Mouse (Mus musculus) hindbrain, embryonic 15.5 days (tissue): ENCODE results near the gene Gm28043. TPM values are rescaled to one million over a fixed set of nuclear protein-coding genes. Genes with fewer than 3 reads are reported as not detected.
A peak's percentile ranks its signal among the peaks of the same experiment; 100 is the strongest.

Source experiments
- ATAC-seq: fragments of 200-750 bp; cut with Nextera tagmentation; 2 replicates; pipeline ENCODE4 v1.8.0; 2017; ENCODE audit warnings: low read depth, moderate number of reproducible peaks, moderate TSS enrichment; ENCODE audit not compliant: low FRiP score
- H3K27ac ChIP-seq: fragments of 300-500 bp; sonication (generic); replicated peaks from 2 replicates; pipeline ENCODE4 v1.5.1; 2015; ENCODE audit warnings: mild to moderate bottlenecking, inconsistent platforms
- H3K27me3 ChIP-seq: fragments of 300-500 bp; sonication (generic); 2 replicates; pipeline ENCODE4 v1.6.1; 2015; ENCODE audit warnings: control low read depth, inconsistent platforms
- H3K36me3 ChIP-seq: fragments of 300-500 bp; sonication (generic); 2 replicates; pipeline ENCODE4 v1.6.1; 2015; ENCODE audit warnings: control low read depth, inconsistent platforms
- H3K4me1 ChIP-seq: fragments of 300-500 bp; sonication (generic); replicated peaks from 2 replicates; pipeline ENCODE4 v1.6.1; 2015; ENCODE audit warnings: control low read depth, inconsistent platforms
- H3K4me2 ChIP-seq: fragments of 300-500 bp; sonication (generic); 2 replicates; pipeline ENCODE4 v1.6.1; 2015; ENCODE audit warnings: moderate library complexity, mild to moderate bottlenecking, inconsistent platforms
- H3K4me3 ChIP-seq: fragments of 300-500 bp; sonication (generic); 2 replicates; pipeline ENCODE4 v1.5.1; 2015; ENCODE audit warnings: mild to moderate bottlenecking, inconsistent platforms
- H3K9ac ChIP-seq: fragments of 300-500 bp; sonication (generic); 2 replicates; pipeline ENCODE4 v1.6.1; 2015; ENCODE audit warnings: inconsistent platforms
- H3K9me3 ChIP-seq: fragments of 300-500 bp; sonication (generic); 2 replicates; pipeline ENCODE4 v1.6.1; 2016; ENCODE audit warnings: control low read depth, inconsistent platforms
- WGBS: fragments of 180-500 bp; shearing (Covaris S2); methylation state at CpG from one replicate; pipeline ENCODE4 v1.1.7; 2015; 5-methylcytosine and 5-hydroxymethylcytosine counted together
- polyA plus RNA-seq: library from polyadenylated mRNA; unstranded; fragments of >200 nt; fragmentation: Nextera tagmentation; extraction: Ambion mirVana; gene quantifications from 2 replicates; pipeline ENCODE4 v1.2.1, GENCODE M21; 2015

The Gm28043 gene
- polyA plus RNA-seq: 2.4 and 3.3 TPM in 2 replicates

- H3K36me3 ChIP-seq: peaks cover 3% of the 10 kb centered on the region
- peaks cover 32% of the 10 kb centered on the region for H3K4me1 ChIP-seq
- H3K9me3 ChIP-seq: no peaks in the 10 kb centered on the region
- peak within 1 kb of the TSS; percentile 86 for H3K27ac ChIP-seq
- peak; percentile 92 for ATAC-seq
- peak within 1 kb of the TSS; percentile 75 for H3K9ac ChIP-seq
- WGBS: 2% methylated on average over 51 of the region's 52 CpGs
- peak within 1 kb of the TSS; percentile 73 for H3K4me2 ChIP-seq
- peak within 1 kb of the TSS; percentile 71 for H3K4me3 ChIP-seq
- no peaks in the 10 kb centered on the region for H3K27me3 ChIP-seq
These were observed at the start of gene Gm28043, which contains the start of gene Rnf8 for GRCm38 (mm10) chr17:29614115-29615023. TSS of gene Gm28043 (plus strand) at chr17:29614876. TSS of gene Rnf8 (plus strand) at chr17:29614790.

GRCm38 (mm10) chr17:29565521-29565920, 49.2 kb upstream of the Gm28043 start:
- ATAC-seq: no peak
- Histone ChIP-seq H3K9me3 (no peaks in the 10 kb centered on the region), H3K4me1 (no peaks in the 10 kb centered on the region), H3K27ac (no peak overlapping the region), H3K27me3 (no peaks in the 10 kb centered on the region), H3K36me3 (peaks cover 5% of the 10 kb centered on the region; the same call in 1 of the 2 replicates), H3K9ac (no peak overlapping the region), H3K4me2 (no peak overlapping the region), H3K4me3 (no peak overlapping the region)
- WGBS: 98% methylated on average over 5 of the region's 5 CpGs

- Histone ChIP-seq H3K4me1 (no peaks in the 10 kb centered on the region), H3K4me3 (no peak overlapping the region), H3K36me3 (peaks cover 28% of the 10 kb centered on the region), H3K9me3 (no peaks in the 10 kb centered on the region), H3K27me3 (no peaks in the 10 kb centered on the region), H3K27ac (no peak overlapping the region), H3K9ac (no peak overlapping the region), H3K4me2 (no peak overlapping the region)
- ATAC-seq: no peak
- WGBS: 92% methylated on average over 15 of the region's 15 CpGs
These were observed 46.2 kb upstream of the Gm28043 start for GRCm38 (mm10) chr17:29568435-29568834.

- Histone ChIP-seq H3K36me3 (peaks cover 28% of the 10 kb centered on the region), H3K27ac (no peak overlapping the region), H3K4me2 (no peak overlapping the region), H3K27me3 (no peaks in the 10 kb centered on the region), H3K9me3 (no peaks in the 10 kb centered on the region), H3K4me1 (no peaks in the 10 kb centered on the region), H3K9ac (no peak overlapping the region), H3K4me3 (no peak overlapping the region)
- WGBS: 69% methylated on average over 6 of the region's 6 CpGs
- ATAC-seq: no peak
These were observed 44.8 kb upstream of the Gm28043 start for GRCm38 (mm10) chr17:29569831-29570230.

- Histone ChIP-seq H3K4me2 (no peak overlapping the region), H3K4me3 (no peak overlapping the region), H3K27ac (no peak overlapping the region), H3K36me3 (peaks cover 47% of the 10 kb centered on the region), H3K9ac (no peak overlapping the region), H3K9me3 (no peaks in the 10 kb centered on the region), H3K27me3 (no peaks in the 10 kb centered on the region), H3K4me1 (no peaks in the 10 kb centered on the region)
- WGBS: 92% methylated on average over 4 of the region's 4 CpGs
- ATAC-seq: no peak
These were observed 35.0 kb upstream of the Gm28043 start for GRCm38 (mm10) chr17:29579579-29580126.

GRCm38 (mm10) chr17:29583569-29583968, 31.1 kb upstream of the Gm28043 start:
- Histone ChIP-seq H3K4me3 (no peak overlapping the region), H3K4me2 (no peak overlapping the region), H3K9ac (no peak overlapping the region), H3K36me3 (peaks cover 15% of the 10 kb centered on the region), H3K9me3 (no peaks in the 10 kb centered on the region), H3K4me1 (peaks cover 2% of the 10 kb centered on the region), H3K27me3 (no peaks in the 10 kb centered on the region), H3K27ac (no peak overlapping the region)
- ATAC-seq: no peak
- WGBS: 89% methylated on average over 5 of the region's 5 CpGs

GRCm38 (mm10) chr17:29584306-29584705, 30.4 kb upstream of the Gm28043 start:
- Histone ChIP-seq H3K27ac (no peak overlapping the region), H3K9ac (no peak overlapping the region), H3K4me1 (peaks cover 9% of the 10 kb centered on the region), H3K9me3 (no peaks in the 10 kb centered on the region), H3K4me2 (no peak overlapping the region), H3K36me3 (peaks cover 9% of the 10 kb centered on the region), H3K4me3 (no peak overlapping the region), H3K27me3 (no peaks in the 10 kb centered on the region)
- 84% methylated on average over 5 of the region's 5 CpGs for WGBS
- ATAC-seq: no peak

GRCm38 (mm10) chr17:29584737-29585136, 29.9 kb upstream of the Gm28043 start:
- ATAC-seq: no peak
- Histone ChIP-seq H3K9ac (no peak overlapping the region), H3K4me2 (no peak overlapping the region), H3K27me3 (no peaks in the 10 kb centered on the region), H3K4me1 (peaks cover 13% of the 10 kb centered on the region), H3K27ac (no peak overlapping the region), H3K36me3 (peaks cover 9% of the 10 kb centered on the region), H3K4me3 (no peak overlapping the region), H3K9me3 (no peaks in the 10 kb centered on the region)
- WGBS: 58% methylated on average over 3 of the region's 3 CpGs

- H3K4me2 ChIP-seq: no peak overlapping the region
- H3K9me3 ChIP-seq: no peaks in the 10 kb centered on the region
- H3K4me3 ChIP-seq: no peak overlapping the region
- H3K4me1 ChIP-seq: peaks cover 19% of the 10 kb centered on the region
- no peak overlapping the region for H3K9ac ChIP-seq
- H3K27ac ChIP-seq: no peak overlapping the region
- ATAC-seq: no peak
- H3K36me3 ChIP-seq: peaks cover 4% of the 10 kb centered on the region
- 92% methylated on average over 6 of the region's 6 CpGs for WGBS
- H3K27me3 ChIP-seq: no peaks in the 10 kb centered on the region
These were observed 29.2 kb upstream of the Gm28043 start for GRCm38 (mm10) chr17:29585446-29585845.

- no peak overlapping the region for H3K27ac ChIP-seq
- H3K9me3 ChIP-seq: no peaks in the 10 kb centered on the region
- H3K4me3 ChIP-seq: no peak overlapping the region
- WGBS: 90% methylated on average over 9 of the region's 9 CpGs
- peaks cover 19% of the 10 kb centered on the region for H3K4me1 ChIP-seq
- H3K36me3 ChIP-seq: peaks cover 1% of the 10 kb centered on the region
- no peaks in the 10 kb centered on the region for H3K27me3 ChIP-seq
- ATAC-seq: no peak
- no peak overlapping the region for H3K9ac ChIP-seq
- H3K4me2 ChIP-seq: no peak overlapping the region
These were observed 27.8 kb upstream of the Gm28043 start for GRCm38 (mm10) chr17:29586921-29587320.

- H3K9me3 ChIP-seq: no peaks in the 10 kb centered on the region
- peaks cover 19% of the 10 kb centered on the region for H3K4me1 ChIP-seq
- H3K4me3 ChIP-seq: no peak overlapping the region
- peak overlapping the region; percentile 71 for H3K27ac ChIP-seq
- 0 out of 2 replicates have a peak overlapping the region, but pooled peaks have one; percentile 7 for H3K4me2 ChIP-seq
- no peaks in the 10 kb centered on the region; the same call in 1 of the 2 replicates for H3K36me3 ChIP-seq
- peak; percentile 79; the same call in 1 of the 2 replicates for ATAC-seq
- H3K9ac ChIP-seq: no peak overlapping the region
- no peaks in the 10 kb centered on the region for H3K27me3 ChIP-seq
- 25% methylated on average over 11 of the region's 11 CpGs for WGBS
These were observed 25.3 kb upstream of the Gm28043 start for GRCm38 (mm10) chr17:29589221-29589898.
